Mouse (Mus musculus) G1E (cell line): Measurements from ENCODE around the gene Ankrd61. TPM values are rescaled to one million over a fixed set of nuclear protein-coding genes. Genes with fewer than 3 reads are reported as not detected.

Experiments
- ATAC-seq: 2 replicates; pipeline ENCODE4 v1.8.0; 2016; ENCODE audit warnings: mild to moderate bottlenecking; ENCODE audit not compliant: insufficient number of reproducible peaks, poor library complexity, low FRiP score, severe bottlenecking; ENCODE audit errors: extremely low read depth
- DNase-seq: peaks from one replicate; pipeline ENCODE4 v3.0.0; 2012; ENCODE audit warnings: low spot score
- H3K27me3 ChIP-seq: 2 replicates; pipeline ENCODE4 v1.6.1; 2012; ENCODE audit warnings: mild to moderate bottlenecking, low read length, inconsistent platforms; ENCODE audit not compliant: insufficient read depth
- H3K36me3 ChIP-seq: replicated peaks from 2 replicates; pipeline ENCODE3; 2012; ENCODE audit warnings: mild to moderate bottlenecking, inconsistent platforms
- H3K4me1 ChIP-seq: 2 replicates; pipeline ENCODE4 v1.6.1; 2012; ENCODE audit warnings: low read depth, low read length, inconsistent platforms, mixed read lengths; ENCODE audit not compliant: insufficient read depth
- H3K4me3 ChIP-seq: 2 replicates; pipeline ENCODE4 v1.5.1; 2012; ENCODE audit warnings: low read depth, mild to moderate bottlenecking, inconsistent platforms, low read length, moderate library complexity, mixed read lengths
- H3K9me3 ChIP-seq: replicated peaks from 2 replicates; pipeline ENCODE4 v1.6.1; 2012; ENCODE audit warnings: inconsistent platforms
- CTCF ChIP-seq: IDR thresholded peaks from 2 replicates; pipeline ENCODE4 v1.5.1; 2012; ENCODE audit warnings: low read depth, low read length, inconsistent platforms, mixed read lengths
- GATA1 ChIP-seq: IDR thresholded peaks from 2 replicates; pipeline ENCODE4 v1.6.1; 2012; ENCODE audit warnings: borderline replicate concordance, low read length, inconsistent platforms, mixed read lengths
- GATA2 ChIP-seq: IDR thresholded peaks from 2 replicates; pipeline ENCODE4 v1.6.1; 2012; ENCODE audit warnings: low read depth, low read length, inconsistent platforms, borderline replicate concordance
- POLR2AphosphoS5 ChIP-seq: IDR thresholded peaks from 2 replicates; pipeline ENCODE4 v1.6.1; 2012; ENCODE audit warnings: low read depth, low read length, inconsistent platforms; ENCODE audit not compliant: insufficient replicate concordance
- TAL1 ChIP-seq: conservative IDR thresholded peaks from 2 replicates; pipeline ENCODE4 v1.6.1; 2012; ENCODE audit warnings: low read depth, low read length, inconsistent platforms, mixed read lengths
- polyA plus RNA-seq: library from polyadenylated mRNA; stranded (reverse); fragments of >175 nt; gene quantifications from 2 replicates; pipeline ENCODE4 v1.2.3, GENCODE M21; 2012
- total RNA-seq, 2 experiments: library from RNA; stranded (forward) in 1 of 2; stranded (reverse) in 1 of 2; fragments of 200-1000 nt in 1 of 2; fragments of >200 nt in 1 of 2; fragmentation: Nextera tagmentation in 1 of 2; gene quantifications; 2 replicates each; pipeline ENCODE4 v1.2.3; 2014 to 2017

Gene Ankrd61
- total RNA-seq (2014; fragmentation: Nextera tagmentation): not detected in 2 replicates
- 0.06 and 0.22 TPM in 2 replicates for total RNA-seq (2017)
- not detected in 2 replicates for polyA plus RNA-seq

DNA sequence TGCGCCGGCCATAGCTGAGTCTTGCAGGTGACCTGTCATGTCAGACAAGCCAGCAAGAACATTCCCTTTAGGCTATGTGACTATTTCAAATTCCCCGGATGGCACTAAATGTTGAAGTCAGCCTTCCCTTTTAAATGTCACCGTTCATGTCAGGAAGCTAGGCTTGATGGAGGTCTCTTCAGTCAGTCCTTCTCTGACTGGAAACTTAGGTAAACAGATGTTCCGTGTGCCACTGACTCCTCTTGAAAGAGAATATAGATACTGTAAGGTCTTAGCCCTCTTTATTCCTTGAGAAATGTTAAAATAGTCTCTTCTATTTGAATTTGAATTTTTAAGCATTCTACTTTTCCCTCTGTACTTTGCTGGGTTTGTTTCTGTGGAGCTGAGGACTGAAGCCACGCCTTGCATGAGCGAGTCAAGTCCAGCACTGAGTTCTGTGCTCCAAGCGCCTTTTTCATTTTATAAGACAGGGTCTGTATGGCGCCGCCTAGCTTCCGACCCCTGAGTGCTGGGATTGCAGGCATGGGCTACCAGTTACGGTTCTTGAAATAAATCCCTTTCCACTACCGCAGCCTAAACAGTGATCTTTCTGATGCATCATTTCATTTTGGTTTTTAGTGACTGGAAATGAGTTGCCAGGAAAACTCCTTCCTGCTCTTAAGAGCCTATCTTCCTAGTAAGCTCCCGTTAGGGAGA, at the start of gene Ankrd61:
Ankrd61 (minus strand) TSS at position 51 of the 696 bp plus-strand sequence.
- H3K4me3 ChIP-seq: no peak within 1 kb of the TSS
- no peaks in the 10 kb centered on the region for H3K9me3 ChIP-seq
- H3K36me3 ChIP-seq: peaks cover 91% of the 10 kb centered on the region
- peaks cover 32% of the 10 kb centered on the region for H3K4me1 ChIP-seq
- no peak for ATAC-seq
- TF ChIP-seq GATA1 (no peak), CTCF (no peak), GATA2 (no peak), POLR2AphosphoS5 (no peak), TAL1 (no peak)
- no peak for DNase-seq
- no peaks in the 10 kb centered on the region for H3K27me3 ChIP-seq

GRCm38 (mm10) chr5:143943231-143944125, 46.0 kb upstream of the Ankrd61 start:
- TF ChIP-seq POLR2AphosphoS5 (no peak), CTCF (no peak), GATA1 (no peak), GATA2 (no peak), TAL1 (no peak)
- peaks cover 3% of the 10 kb centered on the region; the same call in 1 of the 2 replicates for H3K4me1 ChIP-seq
- no peaks in the 10 kb centered on the region for H3K9me3 ChIP-seq
- DNase-seq (no peak), ATAC-seq (no peak)
- no peaks in the 10 kb centered on the region for H3K36me3 ChIP-seq
- H3K27me3 ChIP-seq: peaks cover 13% of the 10 kb centered on the region
- H3K4me3 ChIP-seq: no peak overlapping the region

DNA sequence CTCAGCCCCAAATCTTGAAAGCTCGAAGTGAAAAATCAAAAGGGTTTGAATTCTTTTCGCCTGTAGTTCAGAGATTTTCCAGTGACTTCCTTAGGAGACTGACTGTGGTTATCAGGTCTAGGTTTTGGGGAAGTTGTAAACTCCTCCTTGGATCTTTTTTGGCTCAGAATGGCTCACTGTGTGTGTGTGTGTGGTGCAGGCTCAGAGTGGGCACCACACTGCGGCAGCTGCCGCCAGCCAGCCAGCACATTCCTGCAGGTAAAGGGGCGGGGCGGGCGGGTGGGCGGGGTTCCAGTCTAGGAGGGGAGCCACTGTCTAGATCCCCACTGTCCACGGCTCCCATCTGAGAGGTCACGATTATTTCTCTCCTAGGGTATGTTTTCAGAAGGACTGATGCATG, 44.1 kb upstream of the Ankrd61 start:
- Histone ChIP-seq H3K4me3 (no peak overlapping the region), H3K36me3 (no peaks in the 10 kb centered on the region), H3K27me3 (peaks cover 13% of the 10 kb centered on the region), H3K4me1 (peaks cover 3% of the 10 kb centered on the region; the same call in 1 of the 2 replicates), H3K9me3 (no peaks in the 10 kb centered on the region)
- DNase-seq: no peak
- TF ChIP-seq CTCF (no peak), GATA2 (no peak), GATA1 (no peak), TAL1 (no peak)
- no peak for ATAC-seq

DNA sequence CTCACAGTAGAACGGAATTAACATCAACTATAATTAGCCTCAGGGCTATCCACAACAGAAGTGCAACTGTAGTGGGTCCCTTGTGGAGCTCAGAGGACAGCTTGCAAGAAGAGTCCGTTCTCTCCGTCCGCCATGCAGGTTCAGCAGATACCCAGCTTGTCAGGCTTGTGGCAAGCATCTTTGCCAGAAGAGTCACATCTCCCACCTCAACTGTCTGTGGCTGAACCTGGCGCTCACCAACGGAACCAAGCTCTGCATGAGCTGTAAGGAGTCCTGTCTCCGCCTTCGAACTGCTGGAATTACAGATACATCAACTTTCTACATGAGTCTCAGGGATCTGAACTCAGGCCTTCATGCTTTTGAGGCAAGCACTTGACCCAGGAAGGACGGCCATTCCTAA, 38.7 kb upstream of the Ankrd61 start:
- no peak for DNase-seq
- ATAC-seq: no peak
- H3K4me3 ChIP-seq: no peak overlapping the region
- H3K4me1 ChIP-seq: peaks cover 3% of the 10 kb centered on the region; the same call in 1 of the 2 replicates
- peaks cover 22% of the 10 kb centered on the region for H3K36me3 ChIP-seq
- H3K27me3 ChIP-seq: no peaks in the 10 kb centered on the region; the same call in 1 of the 2 replicates
- no peaks in the 10 kb centered on the region for H3K9me3 ChIP-seq
- no peak for TF ChIP-seq TAL1
- TF ChIP-seq GATA2: no peak
- no peak for TF ChIP-seq GATA1
- TF ChIP-seq POLR2AphosphoS5: no peak
- TF ChIP-seq CTCF: no peak

- DNase-seq: no peak
- no peak for ATAC-seq
- TF ChIP-seq GATA2 (no peak), CTCF (no peak), GATA1 (no peak), POLR2AphosphoS5 (no peak), TAL1 (no peak)
- Histone ChIP-seq H3K9me3 (no peaks in the 10 kb centered on the region), H3K4me1 (no peaks in the 10 kb centered on the region), H3K36me3 (peaks cover 44% of the 10 kb centered on the region), H3K27me3 (no peaks in the 10 kb centered on the region; the same call in 1 of the 2 replicates), H3K4me3 (no peak overlapping the region)
Observed at GRCm38 (mm10) chr5:143933875-143934274, 36.4 kb upstream of the Ankrd61 start.

DNA sequence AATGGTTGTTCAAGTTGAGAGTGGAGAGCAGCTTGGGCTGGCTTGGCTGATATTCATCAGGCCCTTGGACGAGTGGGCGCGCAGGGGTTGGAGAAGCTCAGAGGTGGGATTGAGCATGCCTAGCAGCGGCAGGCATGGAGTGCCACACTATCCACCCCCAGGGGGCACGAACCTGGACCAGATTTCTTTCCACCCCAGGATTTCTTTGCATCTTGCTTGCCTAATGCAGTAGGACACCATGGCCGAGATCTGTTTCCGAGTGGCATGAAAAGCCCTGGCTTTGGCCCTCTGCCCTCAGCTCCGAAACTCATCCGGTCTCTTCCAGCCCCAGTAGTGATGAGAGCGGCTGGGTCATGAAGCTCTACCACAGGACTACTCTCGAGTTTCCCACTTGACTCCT, 35.9 kb upstream of the Ankrd61 start:
- TF ChIP-seq GATA1 (no peak), TAL1 (no peak), GATA2 (no peak), CTCF (no peak), POLR2AphosphoS5 (no peak)
- Histone ChIP-seq H3K4me1 (no peaks in the 10 kb centered on the region), H3K9me3 (no peaks in the 10 kb centered on the region), H3K4me3 (no peak overlapping the region), H3K36me3 (peaks cover 49% of the 10 kb centered on the region), H3K27me3 (no peaks in the 10 kb centered on the region; the same call in 1 of the 2 replicates)
- ATAC-seq (no peak), DNase-seq (no peak)
